Comparison of ENCODE assay signal across 1 mouse cellular context in genomic region chr1:86503165-86503747, GRCm38 (mm10).
A peak's percentile ranks its signal among the peaks of the same experiment; 100 is the strongest.
TF ChIP-seq lines count a peak whose summit lies in the region.

No protein-coding gene starts in this region.

TF ChIP-seq in MEL, 35 proteins besides CTCF, POLR2A, EP300 and RAD21 (continued from another document):
- no peak for TF ChIP-seq GATA1 (IDR thresholded peaks at IDR 0.05; ENCODE audit: low read depth, low read length)
- TF ChIP-seq TCF12 (IDR thresholded peaks at IDR 0.05; ENCODE audit: low read depth, low read length) = 0 out of 2 replicates have a peak, but pooled peaks have one; percentile 32
- no peak for TF ChIP-seq POLR2AphosphoS2 (IDR thresholded peaks at IDR 0.05; ENCODE audit: low read length)
- peak; percentile 70 for TF ChIP-seq NELFE (IDR thresholded peaks at IDR 0.05; ENCODE audit: low read depth, low read length)
- TF ChIP-seq ZMIZ1 (IDR thresholded peaks at IDR 0.05; ENCODE audit: low read depth, low read length) = peak; percentile 83
